Mouse (Mus musculus): ENCODE data around the gene Dcun1d5. TPM values are rescaled to one million over a fixed set of nuclear protein-coding genes. Genes with fewer than 3 reads are reported as not detected.
"Not testable (repeated sequence)": the region's sequence is repeated elsewhere in the genome, so short reads cannot be mapped to it uniquely, and the experiment has no call there.

The Dcun1d5 gene
- total RNA-seq (2021) = 10 to 100 TPM; 56.1 to 57.7 TPM
- long read RNA-seq, experiment 1, transcript Dcun1d5-202 (8 exons, 2,421 nt) = major isoform, 74 of 212 reads
- long read RNA-seq, experiment 1, partial matches to known transcripts = 130 of 212 reads
- long read RNA-seq, experiment 1, other reads (novel, unspliced or antisense) = 4 of 212 reads
- long read RNA-seq, experiment 2, transcript Dcun1d5-202 (8 exons, 2,421 nt) = major isoform, 36 of 177 reads
- long read RNA-seq, experiment 2, partial matches to known transcripts = 130 of 177 reads
- long read RNA-seq, experiment 2, other reads (novel, unspliced or antisense) = 7 of 177 reads

- peak; percentile 96 for DNase-seq
Observed at GRCm38 (mm10) chr9:7184172-7184896, at the start of gene Dcun1d5, which contains the start of gene Dync2h1. Gene Dcun1d5, plus strand, starts transcription at chr9:7184520. Gene Dync2h1, minus strand, starts transcription at chr9:7184446.

- no peak for DNase-seq
Observed at GRCm38 (mm10) chr9:7154391-7154790, 29.9 kb upstream of the Dcun1d5 start.

GRCm38 (mm10) chr9:7158605-7159004 lies 25.7 kb upstream of the Dcun1d5 start:
- no peak for DNase-seq

GRCm38 (mm10) chr9:7159718-7160117 lies 24.6 kb upstream of the Dcun1d5 start:
- DNase-seq = no peak

GRCm38 (mm10) chr9:7160688-7161087 lies 23.6 kb upstream of the Dcun1d5 start:
- no peak for DNase-seq

- DNase-seq = no peak
Observed at GRCm38 (mm10) chr9:7167339-7167998, 16.9 kb upstream of the Dcun1d5 start.

- no peak for DNase-seq
Observed at GRCm38 (mm10) chr9:7173756-7174155, 10.6 kb upstream of the Dcun1d5 start.

GRCm38 (mm10) chr9:7176618-7177610 lies 7.4 kb upstream of the Dcun1d5 start:
- DNase-seq = peak; percentile 83 to 84

- DNase-seq = peak in 1 of 2 experiments; percentile 57
Observed at GRCm38 (mm10) chr9:7184897-7185291, 574 bp downstream of the Dcun1d5 start.

GRCm38 (mm10) chr9:7190694-7191093 lies 6.4 kb downstream of the Dcun1d5 start:
- not testable (repeated sequence) for DNase-seq

GRCm38 (mm10) chr9:7216240-7216639 lies 31.9 kb downstream of the Dcun1d5 start:
- peak; percentile 11 to 54 for DNase-seq

- peak in 1 of 2 experiments; percentile 3 for DNase-seq
Observed at GRCm38 (mm10) chr9:7221024-7221423, 36.7 kb downstream of the Dcun1d5 start.

- DNase-seq = peak in 1 of 2 experiments; percentile 31
Observed at GRCm38 (mm10) chr9:7221460-7221859, 37.1 kb downstream of the Dcun1d5 start.

- DNase-seq = no peak
Observed at GRCm38 (mm10) chr9:7238619-7239018, 54.3 kb downstream of the Dcun1d5 start.

GRCm38 (mm10) chr9:7239967-7240366 lies 55.6 kb downstream of the Dcun1d5 start:
- DNase-seq = no peak

- DNase-seq = peak; percentile 9 to 13
Observed at GRCm38 (mm10) chr9:7252797-7253654, 68.7 kb downstream of the Dcun1d5 start.
